Mouse (Mus musculus): ENCODE results near the gene Gm49318.

DNA sequence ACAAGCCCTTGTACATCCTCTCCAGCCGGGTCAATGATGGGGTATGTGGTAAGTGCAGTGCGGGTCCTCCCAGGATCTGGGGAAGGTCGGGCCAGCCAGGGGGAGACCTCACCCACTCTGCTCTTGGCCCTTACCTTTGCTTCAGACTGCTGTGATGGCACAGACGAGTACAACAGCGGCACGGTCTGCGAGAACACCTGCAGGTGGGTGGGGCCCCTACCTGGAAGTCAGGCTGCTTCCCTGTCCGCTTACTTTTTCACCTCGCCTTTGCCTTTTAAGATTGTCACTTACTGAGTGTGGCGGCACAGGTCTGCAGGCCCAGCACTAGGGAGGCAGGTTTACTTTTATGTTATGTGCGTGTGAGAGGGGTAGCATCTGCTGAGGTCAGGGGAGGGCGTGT lies 66.5 kb downstream of the Gm49318 start:
- TF ChIP-seq CTCF (IDR thresholded peaks at IDR 0.05; ENCODE audit: low read depth) (no peak), EP300 (IDR thresholded peaks at IDR 0.05; ENCODE audit: low read depth) (no peak)
